Mouse (Mus musculus) megakaryocyte, embryonic 14.5 days (primary cell): ENCODE results near the gene Itih5.

ENCODE experiments used
- FLI1 ChIP-seq: IDR thresholded peaks from 2 replicates; pipeline ENCODE4 v1.6.1; 2012; ENCODE audit warnings: low read length, inconsistent platforms, mixed read lengths
- GATA1 ChIP-seq: IDR thresholded peaks from 3 replicates; pipeline ENCODE4 v1.6.1; 2012; ENCODE audit warnings: mixed read lengths, low read length, inconsistent platforms, borderline replicate concordance

DNA sequence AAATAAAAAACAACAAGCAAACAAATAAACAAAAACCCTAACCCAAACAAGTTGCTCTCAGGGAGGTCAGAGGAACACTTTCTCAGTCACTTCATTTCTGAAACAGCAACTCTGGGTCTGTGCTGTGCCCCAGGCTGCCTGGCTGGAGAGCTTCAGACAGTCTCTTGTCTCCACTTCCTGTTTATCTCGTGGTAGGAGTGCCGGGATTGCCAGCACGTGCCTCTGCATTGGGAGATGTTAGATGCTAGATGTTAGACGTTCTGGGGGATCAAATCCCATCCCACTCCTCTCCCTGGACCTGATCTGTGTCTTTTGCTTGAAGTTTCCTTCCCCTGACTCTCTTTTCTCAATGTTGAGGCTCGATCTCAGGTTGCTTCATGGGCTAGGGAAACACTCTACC, 104.9 kb downstream of the Itih5 start:
- TF ChIP-seq GATA1: no peak
- TF ChIP-seq FLI1: no peak
